Mouse (Mus musculus): ENCODE results near the gene Fsd2. TPM values are rescaled to one million over a fixed set of nuclear protein-coding genes. Genes with fewer than 3 reads are reported as not detected.

The Fsd2 gene
- total and polyA plus RNA-seq, 3 experiments = 0.26 to 1.6 (median 0.54) TPM

DNA sequence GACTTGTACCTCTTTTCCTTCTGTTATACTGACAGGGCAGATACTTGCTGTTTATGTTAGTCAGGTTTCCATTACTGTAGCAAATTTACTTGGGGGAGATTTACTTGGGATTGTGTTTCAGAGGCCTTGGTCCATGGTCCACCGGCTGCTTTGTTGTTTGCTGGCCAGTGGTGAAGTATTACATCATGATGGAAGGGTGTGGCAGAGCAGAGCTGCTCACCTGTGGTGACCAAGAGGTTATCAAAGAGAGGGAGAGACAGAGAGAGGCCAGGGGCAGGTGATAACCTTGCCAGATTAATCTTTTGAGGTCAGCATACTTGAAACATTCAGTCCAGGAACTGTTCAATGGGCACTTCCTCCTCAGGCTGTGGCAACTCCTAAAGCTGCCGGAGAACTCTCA, 65.7 kb downstream of the Fsd2 start:
- in situ Hi-C loops (cut with MboI; ENCODE audit: low pct_ligation_motif_present, low pct_unique_long_range_greater_than_20kb, low sequenced_read_pairs) = loop anchor here (25.0 kb wide), 1 partner anchor 339 kb away; no protein-coding TSS in a partner anchor
- TF ChIP-seq E2F4 (IDR thresholded peaks at IDR 0.05; ENCODE audit: insufficient replicate concordance, low read depth, low read length) (no peak), POLR2A (IDR thresholded peaks at IDR 0.05; ENCODE audit: low read depth, low read length) (no peak), MAX (IDR thresholded peaks at IDR 0.05; ENCODE audit: low read length) (no peak), MYC (IDR thresholded peaks at IDR 0.05; ENCODE audit: low read depth, low read length) (no peak), PAX5 (IDR thresholded peaks at IDR 0.05; ENCODE audit: low read length) (no peak), CHD2 (IDR thresholded peaks at IDR 0.05; ENCODE audit: low read length) (no peak), ZMIZ1 (IDR thresholded peaks at IDR 0.05; ENCODE audit: low read depth, low read length) (no peak), ZNF384 (IDR thresholded peaks at IDR 0.05; ENCODE audit: low read depth, low read length) (no peak), MAZ (IDR thresholded peaks at IDR 0.05; ENCODE audit: low read depth, low read length) (no peak), SMC3 (IDR thresholded peaks at IDR 0.05; ENCODE audit: low read depth, low read length) (no peak), KAT2A (IDR thresholded peaks at IDR 0.05; ENCODE audit: insufficient replicate concordance, low read length) (no peak), IRF4 (IDR thresholded peaks at IDR 0.05; ENCODE audit: low read depth, low read length) (no peak), MXI1 (IDR thresholded peaks at IDR 0.05; ENCODE audit: low read depth, low read length) (no peak), RAD21 (IDR thresholded peaks at IDR 0.05; ENCODE audit: low read depth, low read length) (no peak), BHLHE40 (IDR thresholded peaks at IDR 0.05; ENCODE audit: low read depth, low read length) (no peak), ZKSCAN1 (IDR thresholded peaks at IDR 0.05; ENCODE audit: borderline replicate concordance, low read depth, low read length) (no peak), ELF1 (IDR thresholded peaks at IDR 0.05; ENCODE audit: low read depth, low read length) (no peak), CTCF (conservative IDR thresholded peaks at IDR 0.05 in 1 of 2, IDR thresholded peaks at IDR 0.05 in 1 of 2; ENCODE audit: low read depth in 2 of 2, low read length in 2 of 2) (no peak), POLR2AphosphoS2 (IDR thresholded peaks at IDR 0.05; ENCODE audit: low read depth, low read length) (no peak)

DNA sequence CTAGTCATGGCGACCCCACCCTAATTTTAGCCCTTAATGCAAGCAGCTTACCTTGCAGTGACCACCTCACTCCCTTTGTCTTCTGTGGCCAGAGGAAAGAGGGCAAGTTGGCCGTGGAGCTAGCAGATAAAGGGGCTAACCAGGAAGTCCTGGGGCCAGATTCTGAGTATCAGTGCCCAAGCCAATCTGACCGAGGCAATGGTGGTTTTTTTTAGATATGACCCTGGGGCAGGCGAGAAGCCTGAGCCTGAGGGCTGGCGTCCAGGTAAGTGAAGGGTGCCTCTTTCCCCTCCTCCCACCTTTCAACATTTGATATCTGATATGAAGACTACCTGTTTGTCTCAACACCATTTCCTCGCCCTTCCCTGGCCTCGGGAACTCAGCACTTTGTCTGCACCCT, 68.6 kb downstream of the Fsd2 start, which contains the start of gene BC048679:
TSS of gene BC048679 (minus strand) at position 101 of the 400 bp plus-strand sequence.
- H3K4me3 ChIP-seq (replicated peaks in 1 of 3; ENCODE audit: low read depth in 2 of 3, low read length in 2 of 3, poor library complexity in 1 of 3) = no peak within 1 kb of the TSS
- in situ Hi-C loops (cut with MboI; ENCODE audit: low pct_ligation_motif_present, low pct_unique_long_range_greater_than_20kb, low sequenced_read_pairs) = no loop called here

More for the DNA sequence above, 65.7 kb downstream of the Fsd2 start:
- Histone ChIP-seq H3K4me1 (ENCODE audit: control insufficient read depth in 1 of 2, insufficient read depth in 2 of 2) (no peaks in the 10 kb centered on the region), H3K4me2 (ENCODE audit: insufficient read depth, low read depth, poor library complexity, severe bottlenecking) (no peak overlapping the region), H3K27me3 (replicated peaks) (peaks cover 24% of the 10 kb centered on the region), H3K4me3 (replicated peaks in 1 of 3; ENCODE audit: low read depth in 2 of 3, low read length in 2 of 3, poor library complexity in 1 of 3) (no peak overlapping the region), H3K9me3 (replicated peaks; ENCODE audit: low read length) (no peaks in the 10 kb centered on the region), H3K79me2 (replicated peaks; ENCODE audit: control insufficient read depth, extremely low read depth, insufficient read depth, poor library complexity, severe bottlenecking) (no peaks in the 10 kb centered on the region), H3K27ac (ENCODE audit: insufficient read depth, low read depth) (no peak overlapping the region), H3K36me3 (replicated peaks in 1 of 2; ENCODE audit: control insufficient read depth in 1 of 2, insufficient read depth in 1 of 2, low read length in 1 of 2) (no peaks in the 10 kb centered on the region), H3K9ac (ENCODE audit: insufficient read depth, low read depth) (no peak overlapping the region)
- dilution Hi-C loops (cut with MboI; ENCODE audit: extremely low pct_ligation_motif_present, extremely low pct_unique_long_range_greater_than_20kb, low sequenced_read_pairs) = no loop called here
- no peak for DNase-seq (ENCODE audit: extremely low read depth)

More for the DNA sequence above, 68.6 kb downstream of the Fsd2 start, which contains the start of gene BC048679:
- dilution Hi-C loops (cut with MboI; ENCODE audit: extremely low pct_ligation_motif_present, extremely low pct_unique_long_range_greater_than_20kb, low sequenced_read_pairs) = no loop called here
- Histone ChIP-seq H3K9ac (ENCODE audit: insufficient read depth, low read depth) (no peak within 1 kb of the TSS), H3K4me1 (ENCODE audit: control insufficient read depth in 1 of 2, insufficient read depth in 2 of 2) (no peaks in the 10 kb centered on the region), H3K9me3 (replicated peaks; ENCODE audit: low read length) (no peaks in the 10 kb centered on the region), H3K27ac (ENCODE audit: insufficient read depth, low read depth) (no peak within 1 kb of the TSS), H3K36me3 (replicated peaks in 1 of 2; ENCODE audit: control insufficient read depth in 1 of 2, insufficient read depth in 1 of 2, low read length in 1 of 2) (no peaks in the 10 kb centered on the region), H3K27me3 (replicated peaks) (peaks cover 46% of the 10 kb centered on the region), H3K79me2 (replicated peaks; ENCODE audit: control insufficient read depth, extremely low read depth, insufficient read depth, poor library complexity, severe bottlenecking) (no peaks in the 10 kb centered on the region), H3K4me2 (ENCODE audit: insufficient read depth, low read depth, poor library complexity, severe bottlenecking) (no peak within 1 kb of the TSS)
- no peak for DNase-seq (ENCODE audit: extremely low read depth)
- TF ChIP-seq ETS1 (conservative IDR thresholded peaks at IDR 0.05; ENCODE audit: low read depth, low read length) (no peak), TBP (conservative IDR thresholded peaks at IDR 0.05; ENCODE audit: low read depth, low read length) (no peak), UBTF (IDR thresholded peaks at IDR 0.05; ENCODE audit: low read depth, low read length) (no peak), NRF1 (IDR thresholded peaks at IDR 0.05; ENCODE audit: low read depth, low read length) (no peak), IRF4 (IDR thresholded peaks at IDR 0.05; ENCODE audit: low read depth, low read length) (no peak), KAT2A (IDR thresholded peaks at IDR 0.05; ENCODE audit: insufficient replicate concordance, low read length) (no peak), ZNF384 (IDR thresholded peaks at IDR 0.05; ENCODE audit: low read depth, low read length) (no peak), TCF12 (IDR thresholded peaks at IDR 0.05; ENCODE audit: low read depth, low read length) (no peak), EP300 (IDR thresholded peaks at IDR 0.05; ENCODE audit: low read length) (no peak), MAZ (IDR thresholded peaks at IDR 0.05; ENCODE audit: low read depth, low read length) (no peak), ZC3H11A (IDR thresholded peaks at IDR 0.05; ENCODE audit: low read depth, low read length) (no peak), CHD2 (IDR thresholded peaks at IDR 0.05; ENCODE audit: low read length) (no peak), SMC3 (IDR thresholded peaks at IDR 0.05; ENCODE audit: low read depth, low read length) (no peak), MAFK (IDR thresholded peaks at IDR 0.05; ENCODE audit: insufficient replicate concordance, low read length) (no peak), RCOR1 (conservative IDR thresholded peaks at IDR 0.05; ENCODE audit: low read depth, low read length) (no peak), CHD1 (IDR thresholded peaks at IDR 0.05; ENCODE audit: low read depth, low read length) (no peak), MEF2A (IDR thresholded peaks at IDR 0.05; ENCODE audit: borderline replicate concordance, low read depth, low read length) (no peak), POLR2AphosphoS2 (IDR thresholded peaks at IDR 0.05; ENCODE audit: low read depth, low read length) (no peak), PAX5 (IDR thresholded peaks at IDR 0.05; ENCODE audit: low read length) (no peak)

All from CH12.LX (cell line).